Mouse (Mus musculus): ENCODE data around the gene Cd300lg. TPM values are rescaled to one million over a fixed set of nuclear protein-coding genes. Genes with fewer than 3 reads are reported as not detected.

Gene Cd300lg
- polyA plus RNA-seq, 1 experiment from 2014 or later, result 5.4 TPM

- no peak overlapping the region; the same call in 1 of the 2 replicates for H3K4me2 ChIP-seq (replicated peaks; ENCODE audit: low read depth)
- no peak overlapping the region for H3K27ac ChIP-seq (ENCODE audit: low read depth, low read length)
- H3K4me1 ChIP-seq (replicated peaks; ENCODE audit: control insufficient read depth, insufficient read depth, low read length), result no peaks in the 10 kb centered on the region
- no peak overlapping the region for H3K9ac ChIP-seq (ENCODE audit: low read depth, low read length)
- WGBS, result 18% methylated on average over 17 of the region's 17 CpGs
- no peak for ATAC-seq
- H3K4me3 ChIP-seq (ENCODE audit: low read depth, low read length), result no peak overlapping the region
- peak; percentile 87 for TF ChIP-seq CTCF (IDR thresholded peaks at IDR 0.05; ENCODE audit: low read depth)
- peaks cover 48% of the 10 kb centered on the region for H3K27me3 ChIP-seq (replicated peaks; ENCODE audit: control insufficient read depth, insufficient read depth, low read length)
- no peaks in the 10 kb centered on the region for H3K36me3 ChIP-seq (ENCODE audit: control insufficient read depth, insufficient read depth)
- H3K9me3 ChIP-seq (ENCODE audit: control insufficient read depth), result no peaks in the 10 kb centered on the region
Measured at GRCm38 (mm10) chr11:102102485-102103258, 61.4 kb downstream of the Cd300lg start.

Other genes with a start within 250 kb of the Cd300lg start
- 3.8 and 4.1 TPM in 2 replicates for gene Meox1, start 147.1 kb upstream of the Cd300lg start, polyA plus RNA-seq (2015; fragmentation: Nextera tagmentation; extraction: Ambion mirVana)
- not detected in 2 replicates for gene Sost, start 74.5 kb upstream of the Cd300lg start, polyA plus RNA-seq (2015; fragmentation: Nextera tagmentation; extraction: Ambion mirVana)
- gene Cfap97d1, start 57.2 kb upstream of the Cd300lg start, polyA plus RNA-seq (2015; fragmentation: Nextera tagmentation; extraction: Ambion mirVana), result not detected in 2 replicates
- gene Dusp3, start 54.5 kb upstream of the Cd300lg start, polyA plus RNA-seq (2015; fragmentation: Nextera tagmentation; extraction: Ambion mirVana), result 49.9 and 53.5 TPM in 2 replicates
- gene Mpp3, start 13.0 kb upstream of the Cd300lg start, polyA plus RNA-seq (2015; fragmentation: Nextera tagmentation; extraction: Ambion mirVana), result 8.1 and 8.6 TPM in 2 replicates
- gene Mpp2, start 47.0 kb downstream of the Cd300lg start, polyA plus RNA-seq (2015; fragmentation: Nextera tagmentation; extraction: Ambion mirVana), result 1.7 and 2.2 TPM in 2 replicates
- 1.2 and 3.4 TPM in 2 replicates for gene Ppy, start 59.8 kb downstream of the Cd300lg start, polyA plus RNA-seq (2015; fragmentation: Nextera tagmentation; extraction: Ambion mirVana)
- 181 and 192 TPM in 2 replicates for gene Pyy, start 66.3 kb downstream of the Cd300lg start, polyA plus RNA-seq (2015; fragmentation: Nextera tagmentation; extraction: Ambion mirVana)
- 37.9 and 40.4 TPM in 2 replicates for gene Nags, start 104.0 kb downstream of the Cd300lg start, polyA plus RNA-seq (2015; fragmentation: Nextera tagmentation; extraction: Ambion mirVana)
- gene Tmem101, start 114.9 kb downstream of the Cd300lg start, polyA plus RNA-seq (2015; fragmentation: Nextera tagmentation; extraction: Ambion mirVana), result 10.9 and 11.4 TPM in 2 replicates
- 103 and 107 TPM in 2 replicates for gene Lsm12, start 143.8 kb downstream of the Cd300lg start, polyA plus RNA-seq (2015; fragmentation: Nextera tagmentation; extraction: Ambion mirVana)
- 20.4 and 21.1 TPM in 2 replicates for gene G6pc3, start 148.1 kb downstream of the Cd300lg start, polyA plus RNA-seq (2015; fragmentation: Nextera tagmentation; extraction: Ambion mirVana)
- 30.1 and 30.4 TPM in 2 replicates for gene Hdac5, start 188.7 kb downstream of the Cd300lg start, polyA plus RNA-seq (2015; fragmentation: Nextera tagmentation; extraction: Ambion mirVana)
- gene BC030867, start 207.4 kb downstream of the Cd300lg start, polyA plus RNA-seq (2015; fragmentation: Nextera tagmentation; extraction: Ambion mirVana), result 2.7 and 3.4 TPM in 2 replicates
- 0.05 and 0.09 TPM in 2 replicates for gene Asb16, start 227.2 kb downstream of the Cd300lg start, polyA plus RNA-seq (2015; fragmentation: Nextera tagmentation; extraction: Ambion mirVana)
- gene Tmub2, start 243.4 kb downstream of the Cd300lg start, polyA plus RNA-seq (2015; fragmentation: Nextera tagmentation; extraction: Ambion mirVana), result 43.3 and 44.2 TPM in 2 replicates